Mouse (Mus musculus): Measurements from ENCODE around the gene Disc1.

DNA sequence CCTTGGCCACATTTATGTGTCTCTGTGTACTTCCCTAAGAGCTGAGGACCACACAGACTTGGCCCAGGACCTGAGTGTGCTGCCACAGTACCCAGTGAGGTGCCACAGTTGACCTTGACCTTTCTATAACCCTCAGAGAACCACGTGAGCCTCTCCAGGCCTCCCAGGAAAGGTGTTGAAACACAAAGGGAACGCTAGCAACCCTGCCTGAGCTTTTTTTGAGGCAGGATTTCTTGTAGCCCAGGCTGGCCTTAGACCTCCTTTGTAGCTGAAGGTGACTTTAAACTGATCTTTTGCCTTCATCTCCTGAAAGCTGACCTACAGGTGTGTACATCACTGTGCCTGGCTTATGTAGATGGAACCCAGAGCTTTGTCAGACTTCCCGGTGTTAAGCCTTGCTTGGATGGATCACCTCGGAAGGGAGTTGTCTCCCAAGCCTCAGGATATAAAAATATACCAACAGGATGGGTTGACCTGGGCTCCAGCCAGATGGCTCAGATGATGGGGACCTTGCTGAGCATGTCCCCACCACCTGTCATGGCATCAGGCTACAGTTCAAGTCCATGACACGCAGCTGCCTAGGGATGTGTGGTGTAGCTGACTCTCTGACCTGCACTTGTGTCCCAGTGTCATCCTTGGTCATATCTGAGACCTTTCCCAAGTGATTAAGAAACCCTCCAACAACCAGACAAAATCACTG lies 4.8 kb upstream of the Disc1 start:
- no peak for TF ChIP-seq CTCF (IDR thresholded peaks at IDR 0.05; ENCODE audit: low read depth)
- TF ChIP-seq EP300 (IDR thresholded peaks at IDR 0.05; ENCODE audit: low read depth): no peak
